8 mouse cellular contexts compared by ENCODE assay signal in the genomic region with DNA sequence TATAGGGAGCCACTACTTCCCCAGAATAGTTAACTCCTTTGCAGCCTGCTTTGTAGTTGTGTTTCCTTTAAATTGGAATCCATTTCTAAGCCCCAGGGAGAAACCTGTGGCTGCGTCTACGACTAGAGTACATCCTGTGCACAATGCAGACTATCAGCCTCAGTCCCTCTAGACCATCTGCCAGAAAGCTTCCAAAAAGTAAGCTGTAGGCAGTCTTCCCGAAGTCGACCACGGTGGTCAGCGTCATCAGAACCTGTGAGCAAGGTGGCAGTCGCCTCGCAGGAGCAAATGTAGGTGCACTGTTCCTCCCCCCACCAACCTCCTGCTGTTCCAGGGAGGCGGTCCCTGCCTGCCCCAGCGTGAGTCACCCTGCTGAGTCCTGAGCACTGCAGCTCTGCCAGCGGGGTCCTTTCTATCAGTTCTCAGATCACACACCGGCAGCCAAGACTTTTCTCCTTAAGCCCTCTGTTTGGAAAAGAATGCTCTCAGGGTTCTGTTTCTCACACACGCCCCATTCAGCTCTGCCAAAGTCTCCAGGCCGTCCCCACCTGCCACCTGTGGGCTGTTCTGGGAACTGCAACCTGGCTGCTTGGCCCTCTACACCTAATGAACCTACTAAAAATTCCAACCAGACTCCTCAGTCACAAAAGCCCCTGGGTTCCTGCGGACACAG. TPM values are rescaled to one million over a fixed set of nuclear protein-coding genes. Genes with fewer than 3 reads are reported as not detected.
DNase-seq lines count a peak whose midpoint lies in the region; ATAC-seq and TF ChIP-seq lines count a peak whose summit lies in the region.

No protein-coding gene starts in this region.

- intact Hi-C loops in gastrocnemius, adult 2 months (cut with DNase I): loop anchor here (5.0 kb wide), 2 partner anchors 256 to 466 kb away; no protein-coding TSS in a partner anchor

- 0 out of 2 replicates have a peak, but pooled peaks cover 2% of the 10 kb centered on the region for H3K9me3 ChIP-seq in hindbrain, embryonic 16.5 days (ENCODE audit: control insufficient read depth, low read length)

- WGBS in hindbrain, embryonic 16.5 days: 32% methylated on average over 15 of the region's 15 CpGs

- peak; percentile 74 for ATAC-seq in hindbrain, embryonic 16.5 days
- ATAC-seq in megakaryocyte, adult 5-6 weeks (ENCODE audit: poor library complexity, severe bottlenecking): peak; percentile 85

- peak; percentile 82 for TF ChIP-seq CTCF in cortical plate, adult 2 months (IDR thresholded peaks at IDR 0.05; ENCODE audit: extremely low read depth, insufficient read depth, low read length)
- TF ChIP-seq CTCF in gastrocnemius, adult 2 months (IDR thresholded peaks at IDR 0.05): peak; percentile 92

- peak overlapping the region; percentile 50 for H3K4me2 ChIP-seq in hindbrain, embryonic 16.5 days (ENCODE audit: low read length)

- no peaks in the 10 kb centered on the region for H3K4me1 ChIP-seq in cortical plate, adult 2 months (ENCODE audit: control insufficient read depth, insufficient read depth, low read length)
- H3K4me1 ChIP-seq in hindbrain, embryonic 16.5 days (ENCODE audit: control insufficient read depth, insufficient read depth, low read depth, low read length): peaks cover 3% of the 10 kb centered on the region; the same call in 1 of the 2 replicates

- H3K9ac ChIP-seq in hindbrain, embryonic 16.5 days (ENCODE audit: low read depth, low read length): peak overlapping the region; percentile 38; the same call in 1 of the 2 replicates

- H3K4me3 ChIP-seq in cortical plate, adult 2 months (ENCODE audit: insufficient read depth, low read length): no peak overlapping the region
- peak overlapping the region; percentile 34 for H3K4me3 ChIP-seq in gastrocnemius, adult 2 months
- H3K4me3 ChIP-seq in hindbrain, embryonic 16.5 days (ENCODE audit: low read length): peak overlapping the region; percentile 15; the same call in 1 of the 2 replicates

- H3K36me3 ChIP-seq in hindbrain, embryonic 16.5 days (ENCODE audit: control insufficient read depth, insufficient read depth, low read length): no peaks in the 10 kb centered on the region

- no peak for TF ChIP-seq POLR2A in cortical plate, adult 2 months (IDR thresholded peaks at IDR 0.05; ENCODE audit: extremely low read depth, insufficient read depth, low read length)

- DNase-seq in adipocyte (ENCODE audit: low spot score): peak; percentile 89
- DNase-seq in gastrocnemius, adult 2 months: peak; percentile 81
- DNase-seq in left cerebral cortex, adult 11 months (ENCODE audit: low spot score): peak; percentile 53
- DNase-seq in right cerebral cortex, postnatal 10 days (ENCODE audit: low spot score in 2 of 2): peak; percentile 69 to 86
- peak; percentile 65 for DNase-seq in urinary bladder, postnatal 10 days (ENCODE audit: low spot score)

- H3K27me3 ChIP-seq in hindbrain, embryonic 16.5 days (replicated peaks; ENCODE audit: control insufficient read depth, insufficient read depth, low read length): no peaks in the 10 kb centered on the region

- H3K27ac ChIP-seq in cortical plate, adult 2 months (ENCODE audit: insufficient read depth, low read length): no peak overlapping the region
- H3K27ac ChIP-seq in gastrocnemius, adult 2 months: no peak overlapping the region
- no peak overlapping the region for H3K27ac ChIP-seq in hindbrain, embryonic 16.5 days (ENCODE audit: low read depth, low read length)

RNA-seq across cellular contexts. Expression of a gene that starts 14.9 kb away (rescaled TPM):
- polyA plus RNA-seq in cortical plate, adult 2 months (2012; rRNA removed): 0.15 and 0.25 TPM in 2 replicates
- total RNA-seq in gastrocnemius, adult 2 months (2021): not detected
- 0.85 and 0.93 TPM in 2 replicates for polyA plus RNA-seq in hindbrain, embryonic 16.5 days (2015; fragmentation: Nextera tagmentation; extraction: Ambion mirVana)
- not detected in 2 replicates for total RNA-seq in megakaryocyte, adult 5-6 weeks (2015)
- total RNA-seq in megakaryocyte, adult 5-6 weeks (2017): 0.04 TPM in 1 of 2 replicates, not detected in the other
